Mouse (Mus musculus) cerebellum, adult 2 months (tissue): ENCODE measurements at regions not wholly inside any gene's neighbourhood (a gene's known extent, or its start where the extent isn't known, plus 50 kb on each side); places are given as distances from the start of the nearest gene placed in this dataset.

Experiments used
- CTCF ChIP-seq: fragments of 200-500 bp; IDR thresholded peaks from 2 replicates; pipeline ENCODE4 v1.5.1; 2011; ENCODE audit warnings: low read depth, mild to moderate bottlenecking, control low read depth, low read length, moderate library complexity, borderline replicate concordance; ENCODE audit not compliant: insufficient read depth
- POLR2A ChIP-seq: fragments of 200-500 bp; IDR thresholded peaks from 2 replicates; pipeline ENCODE4 v1.6.1; 2011; ENCODE audit warnings: low read length, control low read depth, borderline replicate concordance; ENCODE audit not compliant: insufficient read depth

- TF ChIP-seq CTCF (no peak), POLR2A (no peak)
These were observed 115.2 kb upstream of the Zc3h12c start for GRCm38 (mm10) chr9:52283558-52283957.
